Mouse (Mus musculus) stomach, postnatal 0 days (tissue): ENCODE measurements around the gene Il18bp.

Experiments used
- CTCF ChIP-seq: IDR thresholded peaks from 2 replicates; pipeline ENCODE4 v1.5.1; 2016; ENCODE audit warnings: antibody characterized with exemption, low read depth, mild to moderate bottlenecking, moderate library complexity
- EP300 ChIP-seq: optimal IDR thresholded peaks from 2 replicates; pipeline ENCODE3; 2016; ENCODE audit warnings: antibody characterized with exemption

DNA sequence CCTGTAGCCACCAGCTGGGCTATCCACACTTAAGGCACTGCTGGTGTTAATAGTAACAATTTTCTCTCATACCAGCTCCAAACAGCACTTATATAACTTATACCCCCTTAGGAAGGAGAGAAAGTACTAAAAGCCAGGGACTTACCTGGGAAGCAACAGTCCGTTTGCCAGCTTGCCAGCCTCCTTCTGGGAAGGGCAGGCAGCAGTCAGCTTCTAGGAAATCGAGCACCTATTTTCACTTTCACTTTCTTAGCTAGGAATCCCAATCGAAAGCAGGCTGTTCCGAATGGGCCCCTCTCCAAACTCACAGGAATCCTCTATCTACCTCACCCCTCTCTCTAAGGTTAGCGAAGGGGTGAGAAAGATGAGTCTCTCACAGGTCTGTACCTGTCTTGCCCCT, 1.0 kb downstream of the Il18bp start:
- TF ChIP-seq EP300: no peak
- TF ChIP-seq CTCF: no peak
